Mouse (Mus musculus) heart, adult 8-10 months (tissue): ENCODE results near the gene Lrrc8d. TPM values are rescaled to one million over a fixed set of nuclear protein-coding genes. Genes with fewer than 3 reads are reported as not detected.
"Not testable (repeated sequence)": the region's sequence is repeated elsewhere in the genome, so short reads cannot be mapped to it uniquely, and the experiment has no call there.

Experiments used
- DNase-seq: peaks from one replicate; pipeline ENCODE4 v3.0.0; 2022; ENCODE audit warnings: low spot score
- total RNA-seq, 4 experiments: library from RNA; stranded (reverse); gene quantifications; 2 replicates each; pipeline ENCODE4 v1.2.4; 2022

Gene Lrrc8d
- total RNA-seq, 4 experiments from 2014 or later, result 7.2 to 11.1 (median 9.0) TPM

- peak; percentile 42 for DNase-seq
These were observed 159.3 kb downstream of the Lrrc8d start for GRCm38 (mm10) chr5:105858754-105859694.

GRCm38 (mm10) chr5:105859716-105860460 lies 160.1 kb downstream of the Lrrc8d start:
- no peak for DNase-seq

GRCm38 (mm10) chr5:105860461-105860835 lies 160.7 kb downstream of the Lrrc8d start:
- no peak for DNase-seq

- no peak for DNase-seq
These were observed 161.8 kb downstream of the Lrrc8d start for GRCm38 (mm10) chr5:105861616-105862015.

- DNase-seq, result not testable (repeated sequence)
These were observed 165.4 kb downstream of the Lrrc8d start for GRCm38 (mm10) chr5:105865110-105865628.

GRCm38 (mm10) chr5:105867427-105867826 lies 167.7 kb downstream of the Lrrc8d start:
- no peak for DNase-seq

- DNase-seq, result peak; percentile 60
These were observed 168.2 kb downstream of the Lrrc8d start for GRCm38 (mm10) chr5:105867841-105868447.

- peak; percentile 84 for DNase-seq
These were observed 168.8 kb downstream of the Lrrc8d start for GRCm38 (mm10) chr5:105868593-105868992.

GRCm38 (mm10) chr5:105869739-105870138 lies 170.0 kb downstream of the Lrrc8d start:
- no peak for DNase-seq

- no peak for DNase-seq
These were observed 171.4 kb downstream of the Lrrc8d start for GRCm38 (mm10) chr5:105871140-105871539.

- DNase-seq, result no peak
These were observed 172.4 kb downstream of the Lrrc8d start for GRCm38 (mm10) chr5:105872176-105872575.

- DNase-seq, result no peak
These were observed 173.1 kb downstream of the Lrrc8d start for GRCm38 (mm10) chr5:105872916-105873315.

GRCm38 (mm10) chr5:105873774-105874173 lies 174.0 kb downstream of the Lrrc8d start:
- DNase-seq, result no peak

- no peak for DNase-seq
These were observed 174.7 kb downstream of the Lrrc8d start for GRCm38 (mm10) chr5:105874476-105874875.

- DNase-seq, result peak; percentile 89
These were observed 176.5 kb downstream of the Lrrc8d start, which contains the start of gene Zfp326 for GRCm38 (mm10) chr5:105876068-105876924. Gene Zfp326 (plus strand): TSS chr5:105876565.

- DNase-seq, result no peak
These were observed 177.4 kb downstream of the Lrrc8d start for GRCm38 (mm10) chr5:105876925-105877774.
